Mouse (Mus musculus) left cerebral cortex, adult 2 months (tissue): ENCODE results near the gene Msantd1. TPM values are rescaled to one million over a fixed set of nuclear protein-coding genes. Genes with fewer than 3 reads are reported as not detected.

Experiments
- DNase-seq, 2 experiments: peaks; one replicate each; pipeline ENCODE4 v3.0.0; 2021 to 2022; ENCODE audit warnings: low spot score in 2 of 2, mixed read lengths in 1 of 2; ENCODE audit errors: extremely low spot score in 1 of 2
- H3K27ac ChIP-seq: fragments of 200-600 bp; 2 replicates; pipeline ENCODE4 v1.8.1; 2022
- H3K4me3 ChIP-seq: fragments of 200-600 bp; 2 replicates; pipeline ENCODE4 v1.8.1; 2022
- CTCF ChIP-seq: fragments of 200-600 bp; IDR thresholded peaks from 2 replicates; pipeline ENCODE4 v1.8.1; 2022; ENCODE audit warnings: antibody characterized with exemption, mild to moderate bottlenecking, moderate library complexity
- intact Hi-C: fragments of 180-260 bp; cut with DNase I; formaldehyde crosslinking; loops from one replicate; pipeline ENCODE4 v1.15.1; 2025
- total RNA-seq, 2 experiments: library from RNA; stranded (reverse); gene quantifications; 2 replicates each; pipeline ENCODE4 v1.2.3; 2021

Gene Msantd1
- total RNA-seq, 2 experiments from 2014 or later, result 4.2 to 6.7 TPM

DNA sequence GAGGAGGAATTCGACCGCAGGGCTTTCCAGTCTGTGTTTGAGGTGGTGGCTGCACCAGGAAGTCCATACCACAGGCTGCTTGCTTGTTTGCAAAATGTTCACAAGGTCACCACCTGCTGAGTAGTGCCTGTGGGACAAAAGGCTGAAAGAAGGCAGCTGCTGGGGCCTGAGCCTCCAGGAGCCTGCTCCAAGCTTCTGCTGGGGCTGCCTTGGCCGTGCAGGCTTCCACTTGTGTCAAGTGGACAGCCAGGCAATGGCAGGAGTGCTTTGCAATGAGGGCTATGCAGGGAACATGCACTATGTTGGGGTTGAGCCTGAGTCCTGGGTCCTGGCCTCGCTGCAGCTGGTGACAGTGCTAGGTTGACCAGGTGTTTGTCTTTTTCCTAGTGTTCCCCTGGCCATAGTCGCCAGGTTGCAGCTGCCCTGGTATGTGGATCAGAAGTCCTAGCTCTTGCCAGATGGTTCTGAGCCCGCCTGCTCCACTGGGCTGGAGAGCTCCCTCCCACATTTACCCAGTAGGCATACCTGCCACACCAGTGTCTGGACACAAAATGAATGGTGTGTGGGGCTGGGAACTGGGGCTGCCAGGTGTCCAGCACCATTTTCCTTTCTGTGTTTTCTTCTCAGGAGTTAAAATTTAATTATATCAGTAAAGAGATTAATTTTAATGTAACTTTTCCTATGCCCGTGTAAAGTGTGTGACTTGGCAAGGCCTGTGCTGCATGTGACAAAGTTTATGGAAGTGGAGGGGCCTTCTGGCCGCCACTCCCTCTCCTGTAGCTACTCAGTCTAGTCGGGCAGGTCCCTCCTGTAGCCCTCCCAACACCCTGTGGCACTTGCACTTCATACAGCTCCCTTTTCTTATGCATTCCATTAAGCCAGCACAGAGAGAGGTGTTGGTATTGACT is 1.2 kb downstream of the Msantd1 start:
- TF ChIP-seq CTCF, result no peak
- intact Hi-C loops, result no loop called here
- Histone ChIP-seq H3K27ac (no peak overlapping the region), H3K4me3 (no peak overlapping the region)
- DNase-seq, result no peak

DNA sequence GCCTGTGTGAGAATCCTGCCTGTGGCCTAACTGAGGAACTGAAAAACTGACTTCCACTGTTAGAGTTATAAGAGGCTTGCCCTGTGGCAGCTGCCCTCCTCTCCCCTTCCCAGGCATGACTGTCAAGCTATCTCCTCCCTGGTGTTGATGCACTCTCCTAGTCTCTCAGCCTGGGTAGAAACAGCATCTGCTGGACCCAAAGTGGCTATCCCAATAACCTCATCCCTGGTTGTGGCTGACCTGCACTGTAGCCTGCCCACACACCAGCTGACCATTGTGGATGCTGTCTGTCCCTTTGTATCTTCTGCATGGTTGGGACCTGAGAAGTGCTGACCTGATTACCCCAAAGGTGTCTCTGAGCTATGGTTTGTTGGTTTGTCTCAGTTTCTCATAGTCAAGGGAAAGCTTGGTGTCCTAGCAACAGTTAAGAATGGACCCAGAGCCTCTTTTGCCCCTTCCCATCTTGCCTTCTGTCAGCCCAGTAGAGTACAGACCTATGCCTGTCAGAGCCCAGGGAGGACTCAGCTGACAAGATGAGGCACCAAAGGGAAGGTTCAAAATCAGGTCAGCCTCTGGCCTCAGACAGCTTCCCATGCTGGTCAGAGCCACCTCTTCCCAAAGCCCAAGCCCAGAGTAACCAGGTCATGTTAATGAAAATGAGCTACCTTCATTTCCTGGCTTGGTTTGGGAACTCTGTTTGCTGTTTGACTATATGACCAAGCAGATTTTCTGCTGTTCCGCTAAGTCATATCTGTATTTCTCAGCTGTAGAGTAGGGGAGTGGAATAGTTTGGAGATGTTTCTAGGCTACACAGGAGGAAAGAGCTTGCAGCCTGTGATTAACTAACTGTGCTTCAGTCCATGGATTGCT is 2.1 kb downstream of the Msantd1 start:
- no peak for TF ChIP-seq CTCF
- DNase-seq, result no peak
- Histone ChIP-seq H3K4me3 (no peak overlapping the region), H3K27ac (no peak overlapping the region)
- intact Hi-C loops, result no loop called here

DNA sequence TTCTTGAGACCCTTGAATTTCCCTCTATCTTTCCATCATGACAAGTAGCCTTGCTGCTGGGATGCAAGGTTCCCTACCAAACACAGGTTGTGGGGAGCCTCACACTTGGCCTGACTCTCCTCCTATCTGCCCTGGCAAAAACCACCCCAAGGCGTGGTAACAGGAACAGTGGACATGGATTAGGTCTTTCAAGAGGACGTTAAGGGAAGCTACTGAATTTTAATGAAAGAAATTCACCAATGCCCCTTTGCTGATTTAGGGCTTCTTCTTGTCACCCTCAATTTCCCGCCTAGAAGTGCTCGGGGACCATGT is 2.6 kb downstream of the Msantd1 start:
- Histone ChIP-seq H3K27ac (no peak overlapping the region), H3K4me3 (no peak overlapping the region)
- DNase-seq, result no peak
- intact Hi-C loops, result no loop called here
- TF ChIP-seq CTCF, result no peak

DNA sequence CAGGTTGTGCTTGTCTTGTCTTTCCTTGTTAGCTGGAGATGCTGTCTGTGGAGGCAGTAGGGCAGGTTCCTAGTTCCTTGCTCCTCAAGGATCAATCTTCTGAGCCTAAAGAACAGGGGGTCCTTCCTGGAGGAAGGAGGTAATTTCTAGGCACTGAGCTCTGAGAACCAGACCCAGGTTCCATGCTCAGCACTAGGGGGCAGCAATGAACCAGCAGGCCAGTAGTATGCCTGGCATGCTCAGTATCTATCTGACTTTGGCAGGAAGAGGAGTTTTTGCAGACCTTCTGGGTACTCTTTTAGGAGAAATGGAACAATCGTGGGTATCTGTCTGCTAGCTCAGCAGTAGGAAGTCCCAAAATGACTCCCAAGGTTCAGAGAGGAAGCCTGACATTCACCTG is 8.0 kb downstream of the Msantd1 start:
- H3K4me3 ChIP-seq, result no peak overlapping the region
- peak; percentile 97 for TF ChIP-seq CTCF
- peak; percentile 73 to 75 for DNase-seq
- peak overlapping the region; percentile 20; the same call in 1 of the 2 replicates for H3K27ac ChIP-seq
- intact Hi-C loops, result loop anchor here (1.0 to 5.0 kb wide), 3 partner anchors 70 to 128 kb away; no protein-coding TSS in a partner anchor

DNA sequence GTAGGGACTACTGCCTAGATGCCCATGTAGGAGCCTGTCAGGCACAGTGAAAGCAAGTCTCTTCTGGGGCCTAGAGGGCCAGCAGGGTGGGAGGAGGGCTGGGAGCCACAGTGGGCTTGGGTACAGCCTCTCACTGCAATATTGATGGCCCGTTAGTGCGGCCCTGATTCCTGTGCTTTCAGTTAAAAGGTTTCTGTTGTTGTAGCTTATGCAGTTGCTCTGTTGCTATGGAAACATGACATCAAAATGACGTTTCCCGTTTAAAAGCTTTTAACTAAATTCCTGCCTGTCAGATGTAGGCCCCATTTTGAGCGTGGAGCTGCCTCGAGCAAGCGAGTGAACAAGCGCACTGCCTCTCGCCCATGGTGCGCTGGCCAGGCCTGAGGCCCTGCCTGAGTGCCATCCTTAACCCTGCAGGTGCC is 9.4 kb downstream of the Msantd1 start:
- intact Hi-C loops, result loop anchor here (5.0 kb wide), 1 partner anchor 105 kb away; no protein-coding TSS in a partner anchor
- DNase-seq, result peak; percentile 26 to 30
- H3K4me3 ChIP-seq, result no peak overlapping the region
- no peak for TF ChIP-seq CTCF
- no peak overlapping the region; the same call in 1 of the 2 replicates for H3K27ac ChIP-seq

DNA sequence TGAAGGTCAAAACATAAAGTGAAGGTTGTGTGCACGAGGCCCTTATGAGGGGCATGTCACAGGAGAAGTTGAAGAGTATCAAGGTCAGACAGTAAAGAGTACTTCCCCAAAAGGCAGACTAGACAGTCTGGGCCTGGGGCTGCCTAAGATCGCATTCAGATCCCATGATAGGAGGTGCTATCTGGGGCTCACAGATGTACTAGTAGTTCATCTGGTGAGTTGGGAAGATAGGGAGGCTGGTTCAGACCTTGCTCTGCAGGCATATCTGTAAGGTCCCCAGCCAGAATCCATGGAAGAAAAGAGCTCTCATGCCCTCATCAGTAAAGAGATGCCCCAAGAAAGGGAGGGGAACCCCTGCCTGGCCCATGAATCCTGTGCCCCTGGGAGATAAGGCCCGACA is 11.0 kb downstream of the Msantd1 start:
- H3K4me3 ChIP-seq, result no peak overlapping the region
- no peak for TF ChIP-seq CTCF
- no peak overlapping the region for H3K27ac ChIP-seq
- intact Hi-C loops, result loop anchor here (5.0 kb wide), 1 partner anchor 104 kb away; no protein-coding TSS in a partner anchor
- DNase-seq, result no peak

DNA sequence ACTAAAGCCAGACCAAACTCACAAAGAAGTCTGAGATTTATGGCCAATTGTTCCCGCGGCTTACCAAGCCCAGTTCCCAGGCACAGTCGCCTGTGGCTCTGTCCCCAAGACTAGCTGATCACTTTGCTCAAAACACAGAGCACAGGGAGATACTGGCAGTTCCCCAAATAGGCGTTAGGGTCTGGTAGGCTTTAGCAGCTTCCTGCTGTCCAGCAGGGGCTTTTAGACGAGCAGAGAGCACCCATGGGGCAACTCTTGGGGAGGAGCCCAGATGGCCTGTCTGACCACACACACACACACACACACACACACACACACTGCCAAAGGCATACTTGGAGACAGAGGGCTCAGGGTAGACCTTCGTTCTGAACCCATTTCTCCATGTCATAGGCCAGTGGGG is 14.7 kb downstream of the Msantd1 start:
- DNase-seq, result no peak

DNA sequence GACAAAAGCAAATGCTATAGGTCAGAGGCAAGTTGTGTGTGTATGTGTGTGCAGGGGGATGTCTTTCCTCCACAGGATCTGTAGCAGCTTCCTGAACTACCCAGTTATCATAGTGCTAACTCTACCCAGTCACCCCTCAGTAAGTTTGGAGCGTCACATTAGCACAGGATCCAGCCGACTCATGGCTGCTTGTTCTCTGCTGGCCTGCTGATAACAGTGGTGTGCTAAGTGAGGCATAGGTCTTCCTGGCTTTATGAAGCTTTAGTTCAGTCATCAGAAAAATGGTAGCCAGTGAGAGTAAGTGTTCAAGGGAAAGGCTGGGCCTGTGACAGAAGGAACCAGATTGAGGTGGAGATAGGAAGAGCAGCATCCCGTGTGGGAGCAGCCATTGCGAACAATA is 16.1 kb downstream of the Msantd1 start:
- no peak overlapping the region for H3K27ac ChIP-seq
- H3K4me3 ChIP-seq, result no peak overlapping the region
- TF ChIP-seq CTCF, result no peak
- no peak for DNase-seq
- intact Hi-C loops, result no loop called here

More for the DNA sequence above, 14.7 kb downstream of the Msantd1 start:
- intact Hi-C loops, result no loop called here
- Histone ChIP-seq H3K27ac (no peak overlapping the region), H3K4me3 (no peak overlapping the region)
- no peak for TF ChIP-seq CTCF

DNA sequence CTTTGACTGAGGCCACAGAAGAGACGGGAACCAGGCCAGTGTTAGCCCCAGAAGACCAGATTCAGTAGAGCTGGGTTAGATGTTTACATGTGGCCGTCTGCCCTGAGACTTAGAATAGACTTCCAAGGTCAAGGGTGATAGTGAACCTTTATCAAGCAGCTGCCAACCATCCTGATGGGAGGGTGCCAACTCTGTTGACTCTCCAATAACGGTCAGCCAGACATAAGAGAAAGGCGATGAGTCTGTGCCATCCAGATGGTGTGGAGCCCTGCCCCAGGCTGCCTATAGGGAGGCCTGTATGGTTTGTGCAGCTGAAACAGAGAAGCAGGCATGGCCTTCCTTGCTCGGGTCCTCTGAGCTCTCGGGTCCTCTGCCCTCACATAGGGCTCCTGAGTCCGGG is 16.7 kb downstream of the Msantd1 start:
- Histone ChIP-seq H3K4me3 (no peak overlapping the region), H3K27ac (no peak overlapping the region)
- DNase-seq, result no peak
- intact Hi-C loops, result no loop called here
- TF ChIP-seq CTCF, result no peak

DNA sequence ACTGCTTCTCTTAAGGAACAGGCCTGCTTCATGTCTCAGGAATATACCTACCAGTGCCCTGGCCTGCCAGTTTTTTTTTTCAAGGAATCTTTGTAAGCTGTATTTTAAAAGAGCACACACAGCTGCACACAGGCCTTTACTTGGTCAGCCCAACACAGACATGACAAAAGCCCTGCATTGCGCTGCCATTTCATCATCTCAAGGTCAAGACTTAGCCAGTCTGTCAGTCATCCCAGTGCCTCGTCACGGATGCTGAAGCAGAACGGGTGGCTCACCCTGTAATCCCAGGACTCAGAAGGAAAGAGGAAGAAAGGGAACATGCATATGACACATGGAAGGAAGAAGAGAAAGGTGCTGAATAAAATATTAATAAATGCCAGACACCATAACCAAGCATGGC is 19.8 kb downstream of the Msantd1 start:
- DNase-seq, result no peak
- intact Hi-C loops, result no loop called here
- TF ChIP-seq CTCF, result no peak

DNA sequence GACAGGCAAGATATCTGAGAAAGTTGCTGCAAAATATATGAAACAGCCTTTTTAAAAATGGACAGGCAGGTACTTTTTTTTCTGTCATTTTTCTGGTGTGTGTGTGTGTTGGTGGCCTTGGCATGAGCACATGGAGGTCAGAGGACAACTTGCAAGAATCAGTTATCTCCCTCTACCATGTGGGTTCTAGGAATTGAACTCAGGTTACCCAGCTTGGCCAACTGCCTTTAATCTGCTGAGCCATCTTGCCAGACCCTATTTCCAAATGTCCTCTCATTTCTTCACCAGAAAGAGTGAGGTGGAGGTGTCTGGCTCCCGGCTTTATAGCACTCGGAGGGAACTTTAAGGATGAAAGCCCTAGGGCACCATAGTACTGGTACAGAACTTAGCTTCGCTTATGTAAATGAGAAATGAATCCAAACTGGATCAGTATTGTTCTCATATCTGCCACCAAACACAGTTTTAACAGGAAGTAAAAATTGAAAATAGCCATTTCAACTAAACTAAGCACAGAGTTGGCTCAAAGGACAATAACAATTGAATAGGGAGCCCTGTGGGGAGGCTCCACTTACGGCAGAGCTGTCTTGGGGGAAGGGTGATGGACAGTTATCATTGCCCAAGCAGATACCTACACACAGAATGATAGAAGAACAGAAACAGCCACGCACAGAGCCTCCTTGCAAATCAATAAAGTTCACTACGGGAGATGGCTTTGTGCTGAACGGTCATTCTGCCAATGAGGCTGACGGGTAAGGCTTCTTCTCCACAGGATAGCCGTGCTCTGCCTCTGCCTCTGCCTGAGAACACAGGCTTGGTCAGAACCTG is 22.6 kb downstream of the Msantd1 start:
- peak overlapping the region; percentile 47; the same call in 1 of the 2 replicates for H3K27ac ChIP-seq
- intact Hi-C loops, result no loop called here

More for the DNA sequence above, 19.8 kb downstream of the Msantd1 start:
- H3K27ac ChIP-seq, result no peak overlapping the region
- H3K4me3 ChIP-seq, result no peak overlapping the region

More for the DNA sequence above, 22.6 kb downstream of the Msantd1 start:
- DNase-seq, result no peak
- H3K4me3 ChIP-seq, result no peak overlapping the region
- no peak for TF ChIP-seq CTCF
